10 mouse cellular contexts compared by ENCODE assay signal in genomic region chr7:68054956-68055355, GRCm38 (mm10).
A peak's percentile ranks its signal among the peaks of the same experiment; 100 is the strongest.
DNase-seq lines count a peak whose midpoint lies in the region; ATAC-seq and TF ChIP-seq lines count a peak whose summit lies in the region.
"Had no signal": no experiment of that assay in that cellular context is flagged by ENCODE, and none has a peak within 500 bp of the region (broad histone marks: within the 10 kb centered on the region; RNA-seq: fewer than 3 reads in every experiment).

No protein-coding gene starts in this region.

- H3K9ac ChIP-seq in stomach, postnatal 0 days (ENCODE audit: low read length): no peak overlapping the region
- H3K9ac ChIP-seq: limb, embryonic 15.5 days had no signal

- no peak for TF ChIP-seq EP300 in stomach, postnatal 0 days (optimal IDR thresholded peaks at IDR 0.05)

- no peak overlapping the region for H3K4me2 ChIP-seq in stomach, postnatal 0 days (replicated peaks; ENCODE audit: low read depth)
- H3K4me2 ChIP-seq: limb, embryonic 15.5 days had no signal

- no peaks in the 10 kb centered on the region for H3K27me3 ChIP-seq in stomach, postnatal 0 days (ENCODE audit: control insufficient read depth, insufficient read depth, low read length)
- H3K27me3 ChIP-seq: limb, embryonic 15.5 days had no signal

- DNase-seq in embryo, embryonic 11 days: peak; percentile 21
- no peak for DNase-seq in embryo, embryonic 9.5 days (ENCODE audit: extremely low spot score)
- DNase-seq in lung, adult 2 months: no peak
- no peak for DNase-seq in lung, postnatal 25 days (ENCODE audit: low spot score)
- DNase-seq in heart, postnatal 10 days: peak; percentile 38 to 46
- peak; percentile 32 for DNase-seq in stomach, postnatal 0 days (ENCODE audit: low spot score)
- DNase-seq in cerebellum, adult 9-10 months: no peak
- DNase-seq: cerebellum, adult 8-10 months had no signal

- 67% methylated on average over 6 of the region's 6 CpGs for WGBS in lung, adult 2 months
- 74% methylated on average over 6 of the region's 6 CpGs for WGBS in stomach, postnatal 0 days

- H3K4me3 ChIP-seq in lung, adult 2 months (replicated peaks; ENCODE audit: extremely low read depth, low read depth, low read length): no peak overlapping the region
- no peak overlapping the region for H3K4me3 ChIP-seq in stomach, postnatal 0 days (ENCODE audit: low read depth, low read length)
- H3K4me3 ChIP-seq: limb, embryonic 15.5 days had no signal

- peak; percentile 21; the same call in 1 of the 2 replicates for ATAC-seq in stomach, postnatal 0 days (ENCODE audit: low FRiP score, low TSS enrichment)
- no peak for ATAC-seq in granulocyte monocyte progenitor cell, adult 5-6 weeks (replicated peaks; ENCODE audit: poor library complexity, severe bottlenecking)

- H3K4me1 ChIP-seq in lung, adult 2 months (ENCODE audit: control insufficient read depth, insufficient read depth, low read length): peaks cover 5% of the 10 kb centered on the region
- H3K4me1 ChIP-seq in stomach, postnatal 0 days (replicated peaks; ENCODE audit: control insufficient read depth, insufficient read depth): 0 out of 2 replicates have a peak, but pooled peaks cover 2% of the 10 kb centered on the region

- H3K27ac ChIP-seq in stomach, postnatal 0 days (replicated peaks): no peak overlapping the region
- H3K27ac ChIP-seq: limb, embryonic 15.5 days had no signal

- peak; percentile 27; the same call in 1 of the 2 replicates for TF ChIP-seq CTCF in lung, adult 2 months (IDR thresholded peaks at IDR 0.05; ENCODE audit: insufficient read depth, low read length)
- peak; percentile 50 for TF ChIP-seq CTCF in stomach, postnatal 0 days (IDR thresholded peaks at IDR 0.05; ENCODE audit: low read depth)

- intact Hi-C loops in heart, postnatal 10 days (cut with DNase I): no loop called here

- H3K9me3 ChIP-seq in stomach, postnatal 0 days (ENCODE audit: control insufficient read depth, low read length): no peaks in the 10 kb centered on the region
- H3K9me3 ChIP-seq: limb, embryonic 15.5 days had no signal

- H3K36me3 ChIP-seq in stomach, postnatal 0 days (ENCODE audit: control insufficient read depth, insufficient read depth, low read length): no peaks in the 10 kb centered on the region
- H3K36me3 ChIP-seq: limb, embryonic 15.5 days had no signal

- no peak for TF ChIP-seq POLR2A in lung, adult 2 months (IDR thresholded peaks at IDR 0.05; ENCODE audit: borderline replicate concordance, extremely low read depth, low read depth, low read length)

Comparison
In these comparisons a context has a peak if more than half of its experiments do, and no peak if none do; other contexts are left out.
1. DNase-seq: peak in embryo, embryonic 11 days (single experiment), heart, postnatal 10 days (2 of 2) and stomach, postnatal 0 days (single experiment); none in embryo, embryonic 9.5 days (single experiment), lung, adult 2 months (single experiment), lung, postnatal 25 days (single experiment) and cerebellum, adult 9-10 months (single experiment).